Mouse (Mus musculus): ENCODE data around the gene Mrps11. TPM values are rescaled to one million over a fixed set of nuclear protein-coding genes. Genes with fewer than 3 reads are reported as not detected.

The Mrps11 gene
- polyA plus RNA-seq, 1 experiment from 2014 or later, result 27.2 TPM

DNA sequence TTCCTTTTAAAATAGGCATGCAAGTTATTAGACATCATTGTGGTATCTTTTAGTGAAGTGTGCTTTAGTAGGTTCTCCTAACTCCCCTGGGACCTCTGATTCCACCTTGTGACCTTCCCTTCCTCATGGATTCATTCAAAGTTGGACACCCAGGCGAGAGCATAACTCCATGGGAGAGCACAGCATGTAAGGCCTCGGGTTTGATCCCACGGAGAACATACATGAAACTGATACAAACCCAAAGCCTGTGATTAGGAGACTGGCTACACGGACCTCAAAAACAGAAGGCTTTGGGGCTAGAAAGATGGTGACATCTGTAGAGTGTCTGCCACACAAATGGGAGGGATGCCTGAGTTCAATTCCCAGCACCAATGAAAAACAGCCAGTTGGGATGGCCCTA lies 30.0 kb upstream of the Mrps11 start:
- WGBS (ENCODE audit: insufficient replicate concordance), result 73% methylated on average over 4 of the region's 4 CpGs

GRCm38 (mm10) chr7:78753752-78754457 lies 29.0 kb upstream of the Mrps11 start:
- H3K36me3 ChIP-seq (replicated peaks; ENCODE audit: insufficient read depth, low read length), result no peaks in the 10 kb centered on the region
- no peaks in the 10 kb centered on the region for H3K4me1 ChIP-seq (ENCODE audit: insufficient read depth)
- no peak overlapping the region for H3K9ac ChIP-seq (replicated peaks)
- DNase-seq (no peak), ATAC-seq (no peak)
- no peak overlapping the region for H3K4me3 ChIP-seq (ENCODE audit: low read depth, low read length)
- H3K4me2 ChIP-seq (ENCODE audit: low read depth, low read length), result no peak overlapping the region
- no peaks in the 10 kb centered on the region for H3K9me3 ChIP-seq (ENCODE audit: low read length)
- H3K27ac ChIP-seq (ENCODE audit: low read depth), result no peak overlapping the region
- no peaks in the 10 kb centered on the region for H3K27me3 ChIP-seq (ENCODE audit: insufficient read depth, low read length)
- TF ChIP-seq CTCF (IDR thresholded peaks at IDR 0.05; ENCODE audit: low read depth) (no peak), EP300 (IDR thresholded peaks at IDR 0.05; ENCODE audit: low read depth) (no peak)
- WGBS (ENCODE audit: insufficient replicate concordance), result 73% methylated on average over 7 of the region's 7 CpGs

More for the DNA sequence above, 30.0 kb upstream of the Mrps11 start:
- Histone ChIP-seq H3K27me3 (ENCODE audit: insufficient read depth, low read length) (no peaks in the 10 kb centered on the region), H3K4me1 (ENCODE audit: insufficient read depth) (no peaks in the 10 kb centered on the region), H3K4me2 (ENCODE audit: low read depth, low read length) (no peak overlapping the region), H3K9ac (replicated peaks) (no peak overlapping the region), H3K9me3 (ENCODE audit: low read length) (no peaks in the 10 kb centered on the region), H3K4me3 (ENCODE audit: low read depth, low read length) (no peak overlapping the region), H3K36me3 (replicated peaks; ENCODE audit: insufficient read depth, low read length) (no peaks in the 10 kb centered on the region), H3K27ac (ENCODE audit: low read depth) (no peak overlapping the region)
- DNase-seq (no peak), ATAC-seq (no peak)
- no peak for TF ChIP-seq CTCF (IDR thresholded peaks at IDR 0.05; ENCODE audit: low read depth)
- TF ChIP-seq EP300 (IDR thresholded peaks at IDR 0.05; ENCODE audit: low read depth), result no peak

DNA sequence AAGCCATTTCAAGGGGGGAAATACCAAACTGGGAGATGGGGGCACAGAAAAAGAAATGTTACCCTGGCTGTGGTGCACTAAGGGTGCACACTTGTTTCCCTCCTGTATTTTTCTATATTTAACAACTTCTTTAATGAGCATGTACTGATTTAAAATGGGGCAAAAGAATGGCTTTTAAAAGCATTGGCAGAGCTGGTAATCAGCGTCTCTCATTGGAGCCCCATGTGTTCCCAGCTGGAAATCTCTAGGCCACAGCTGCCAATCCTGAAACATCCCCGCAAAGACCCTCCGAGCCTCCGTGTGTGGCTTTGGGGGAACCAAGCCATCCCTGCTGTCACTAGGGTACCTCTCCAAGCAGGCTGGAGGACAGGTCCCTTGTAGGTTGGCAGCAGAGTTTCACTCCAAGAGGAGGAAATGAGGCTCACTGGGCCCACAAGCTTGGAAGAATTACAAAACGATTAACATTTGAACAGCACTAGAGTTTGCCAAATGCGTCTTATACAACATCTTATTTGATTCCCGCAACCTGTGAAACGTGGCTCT lies 28.4 kb upstream of the Mrps11 start:
- TF ChIP-seq CTCF (IDR thresholded peaks at IDR 0.05; ENCODE audit: low read depth) (no peak), EP300 (IDR thresholded peaks at IDR 0.05; ENCODE audit: low read depth) (no peak)
- no peaks in the 10 kb centered on the region for H3K36me3 ChIP-seq (replicated peaks; ENCODE audit: insufficient read depth, low read length)
- H3K9ac ChIP-seq (replicated peaks), result no peak overlapping the region
- H3K27ac ChIP-seq (ENCODE audit: low read depth), result no peak overlapping the region
- 69% methylated on average over 8 of the region's 8 CpGs for WGBS (ENCODE audit: insufficient replicate concordance)
- H3K9me3 ChIP-seq (ENCODE audit: low read length), result no peaks in the 10 kb centered on the region
- ATAC-seq (no peak), DNase-seq (no peak)
- no peaks in the 10 kb centered on the region for H3K4me1 ChIP-seq (ENCODE audit: insufficient read depth)
- no peak overlapping the region for H3K4me2 ChIP-seq (ENCODE audit: low read depth, low read length)
- no peaks in the 10 kb centered on the region for H3K27me3 ChIP-seq (ENCODE audit: insufficient read depth, low read length)
- no peak overlapping the region for H3K4me3 ChIP-seq (ENCODE audit: low read depth, low read length)

GRCm38 (mm10) chr7:78763801-78764200 lies 19.1 kb upstream of the Mrps11 start:
- Histone ChIP-seq H3K27me3 (ENCODE audit: insufficient read depth, low read length) (no peaks in the 10 kb centered on the region), H3K9ac (replicated peaks) (no peak overlapping the region), H3K27ac (ENCODE audit: low read depth) (no peak overlapping the region), H3K4me3 (ENCODE audit: low read depth, low read length) (no peak overlapping the region), H3K4me2 (ENCODE audit: low read depth, low read length) (no peak overlapping the region), H3K9me3 (ENCODE audit: low read length) (no peaks in the 10 kb centered on the region), H3K36me3 (replicated peaks; ENCODE audit: insufficient read depth, low read length) (no peaks in the 10 kb centered on the region), H3K4me1 (ENCODE audit: insufficient read depth) (no peaks in the 10 kb centered on the region)
- 81% methylated on average over 3 of the region's 3 CpGs for WGBS (ENCODE audit: insufficient replicate concordance)
- no peak for DNase-seq
- TF ChIP-seq CTCF (IDR thresholded peaks at IDR 0.05; ENCODE audit: low read depth) (no peak), EP300 (IDR thresholded peaks at IDR 0.05; ENCODE audit: low read depth) (no peak)
- no peak for ATAC-seq

GRCm38 (mm10) chr7:78765215-78765631 lies 17.7 kb upstream of the Mrps11 start:
- no peaks in the 10 kb centered on the region for H3K36me3 ChIP-seq (replicated peaks; ENCODE audit: insufficient read depth, low read length)
- DNase-seq (no peak), ATAC-seq (no peak)
- H3K4me1 ChIP-seq (ENCODE audit: insufficient read depth), result no peaks in the 10 kb centered on the region
- H3K4me2 ChIP-seq (ENCODE audit: low read depth, low read length), result no peak overlapping the region
- WGBS (ENCODE audit: insufficient replicate concordance), result 63% methylated on average over 5 of the region's 5 CpGs
- TF ChIP-seq CTCF (IDR thresholded peaks at IDR 0.05; ENCODE audit: low read depth) (no peak), EP300 (IDR thresholded peaks at IDR 0.05; ENCODE audit: low read depth) (no peak)
- H3K9me3 ChIP-seq (ENCODE audit: low read length), result no peaks in the 10 kb centered on the region
- no peak overlapping the region for H3K27ac ChIP-seq (ENCODE audit: low read depth)
- H3K9ac ChIP-seq (replicated peaks), result no peak overlapping the region
- H3K4me3 ChIP-seq (ENCODE audit: low read depth, low read length), result no peak overlapping the region
- H3K27me3 ChIP-seq (ENCODE audit: insufficient read depth, low read length), result no peaks in the 10 kb centered on the region

DNA sequence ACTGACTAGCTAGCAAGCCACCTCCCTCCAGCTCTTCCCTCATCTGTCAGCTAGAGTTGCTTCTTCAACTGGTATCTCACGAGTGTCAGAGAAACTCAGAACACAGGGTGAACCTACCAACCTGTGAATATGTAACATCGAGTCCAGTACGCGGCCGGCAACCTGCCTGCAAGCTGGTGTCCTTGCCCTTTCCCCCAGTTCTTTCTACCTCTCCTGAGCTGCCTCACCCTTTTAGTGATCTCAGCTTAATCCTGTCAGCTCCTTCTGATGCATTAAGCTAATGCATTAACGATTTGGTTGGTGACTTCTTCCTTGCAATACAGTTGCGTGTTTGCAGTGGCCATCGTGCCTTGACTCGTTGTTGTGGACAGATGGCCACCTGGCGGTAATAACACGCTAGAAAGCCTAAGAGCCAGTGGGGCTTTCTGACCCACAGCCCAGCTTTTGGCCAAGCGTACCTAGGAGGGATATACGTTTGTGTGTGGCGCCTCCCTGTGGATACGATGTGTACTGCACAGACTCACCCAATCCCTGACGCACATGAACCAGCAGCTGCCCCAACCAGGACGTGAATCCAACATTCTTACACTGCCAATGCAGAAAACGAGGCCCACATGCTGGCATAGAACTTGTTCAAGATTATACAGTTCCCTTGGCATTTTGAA lies 16.8 kb upstream of the Mrps11 start:
- Histone ChIP-seq H3K4me1 (ENCODE audit: insufficient read depth) (no peaks in the 10 kb centered on the region), H3K27ac (ENCODE audit: low read depth) (no peak overlapping the region), H3K9ac (replicated peaks) (no peak overlapping the region), H3K4me3 (ENCODE audit: low read depth, low read length) (no peak overlapping the region), H3K9me3 (ENCODE audit: low read length) (no peaks in the 10 kb centered on the region), H3K27me3 (ENCODE audit: insufficient read depth, low read length) (no peaks in the 10 kb centered on the region), H3K36me3 (replicated peaks; ENCODE audit: insufficient read depth, low read length) (no peaks in the 10 kb centered on the region), H3K4me2 (ENCODE audit: low read depth, low read length) (no peak overlapping the region)
- DNase-seq, result peak; percentile 70
- ATAC-seq, result no peak
- no peak for TF ChIP-seq EP300 (IDR thresholded peaks at IDR 0.05; ENCODE audit: low read depth)
- peak; percentile 76 for TF ChIP-seq CTCF (IDR thresholded peaks at IDR 0.05; ENCODE audit: low read depth)
- 21% methylated on average over 18 of the region's 18 CpGs for WGBS (ENCODE audit: insufficient replicate concordance)
